Mouse (Mus musculus) embryonic facial prominence, embryonic 12.5 days (tissue): ENCODE data around the gene Pde4a. TPM values are rescaled to one million over a fixed set of nuclear protein-coding genes. Genes with fewer than 3 reads are reported as not detected.

Source experiments
- ATAC-seq: fragments of 200-750 bp; cut with Nextera tagmentation; 2 replicates; pipeline ENCODE4 v1.8.0; 2017; ENCODE audit not compliant: insufficient number of reproducible peaks, insufficient read depth, low FRiP score, low TSS enrichment
- H3K27ac ChIP-seq: fragments of 300-500 bp; sonication (generic); 2 replicates; pipeline ENCODE4 v1.5.1; 2016; ENCODE audit warnings: mild to moderate bottlenecking
- H3K27me3 ChIP-seq: fragments of 300-500 bp; sonication (generic); 2 replicates; pipeline ENCODE4 v1.6.1; 2016; ENCODE audit warnings: mild to moderate bottlenecking, moderate library complexity
- H3K36me3 ChIP-seq: fragments of 300-500 bp; sonication (generic); 2 replicates; pipeline ENCODE4 v1.6.1; 2016; ENCODE audit warnings: mild to moderate bottlenecking
- H3K4me1 ChIP-seq: fragments of 300-500 bp; sonication (generic); 2 replicates; pipeline ENCODE4 v1.6.1; 2016
- H3K4me2 ChIP-seq: fragments of 300-500 bp; sonication (generic); replicated peaks from 2 replicates; pipeline ENCODE4 v1.6.1; 2016; ENCODE audit warnings: mild to moderate bottlenecking, moderate library complexity
- H3K4me3 ChIP-seq: fragments of 300-500 bp; sonication (generic); 2 replicates; pipeline ENCODE4 v1.5.1; 2016; ENCODE audit warnings: mild to moderate bottlenecking
- H3K9ac ChIP-seq: fragments of 300-500 bp; sonication (generic); 2 replicates; pipeline ENCODE4 v1.6.1; 2016; ENCODE audit warnings: mild to moderate bottlenecking, moderate library complexity
- H3K9me3 ChIP-seq: fragments of 300-500 bp; sonication (generic); 2 replicates; pipeline ENCODE4 v1.6.1; 2016; ENCODE audit warnings: mild to moderate bottlenecking, moderate library complexity
- WGBS: fragments of 180-500 bp; shearing (Covaris S2); methylation state at CpG from one replicate; pipeline ENCODE4 v1.1.7; 2016; 5-methylcytosine and 5-hydroxymethylcytosine counted together
- polyA plus RNA-seq: library from polyadenylated mRNA; unstranded; fragments of >200 nt; fragmentation: Nextera tagmentation; extraction: Ambion mirVana; gene quantifications from 2 replicates; pipeline ENCODE4 v1.2.1, GENCODE M21; 2016

Pde4a gene
- polyA plus RNA-seq, 1 experiment from 2014 or later, result 5.6 TPM

DNA sequence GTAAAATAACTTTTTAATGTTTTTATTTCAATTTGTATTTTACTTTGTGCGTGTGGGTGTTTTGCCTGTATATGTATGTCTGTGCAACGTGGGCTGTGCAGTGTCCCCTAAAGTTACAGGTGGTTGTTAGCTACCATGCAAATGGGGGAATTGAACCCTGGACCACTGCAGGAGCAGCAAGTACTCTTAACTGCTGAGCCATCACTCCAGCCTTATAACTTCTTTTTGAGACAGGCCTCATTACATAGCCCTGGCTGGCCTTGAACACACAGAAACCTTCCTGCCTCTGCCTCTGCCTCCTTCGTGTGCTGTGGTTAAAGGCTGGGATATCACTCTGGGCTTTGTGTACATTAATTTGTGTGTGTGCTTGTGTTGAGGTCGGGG lies 73.9 kb downstream of the Pde4a start:
- H3K27ac ChIP-seq, result no peak overlapping the region
- ATAC-seq, result no peak
- H3K4me2 ChIP-seq, result peak overlapping the region; percentile 64
- H3K9ac ChIP-seq, result peak overlapping the region; percentile 87
- H3K9me3 ChIP-seq, result no peaks in the 10 kb centered on the region
- H3K4me1 ChIP-seq, result peaks cover 19% of the 10 kb centered on the region
- peaks cover 17% of the 10 kb centered on the region for H3K36me3 ChIP-seq
- 36% methylated on average over 4 of the region's 4 CpGs for WGBS
- peak overlapping the region; percentile 61 for H3K4me3 ChIP-seq
- H3K27me3 ChIP-seq, result peaks cover 28% of the 10 kb centered on the region

DNA sequence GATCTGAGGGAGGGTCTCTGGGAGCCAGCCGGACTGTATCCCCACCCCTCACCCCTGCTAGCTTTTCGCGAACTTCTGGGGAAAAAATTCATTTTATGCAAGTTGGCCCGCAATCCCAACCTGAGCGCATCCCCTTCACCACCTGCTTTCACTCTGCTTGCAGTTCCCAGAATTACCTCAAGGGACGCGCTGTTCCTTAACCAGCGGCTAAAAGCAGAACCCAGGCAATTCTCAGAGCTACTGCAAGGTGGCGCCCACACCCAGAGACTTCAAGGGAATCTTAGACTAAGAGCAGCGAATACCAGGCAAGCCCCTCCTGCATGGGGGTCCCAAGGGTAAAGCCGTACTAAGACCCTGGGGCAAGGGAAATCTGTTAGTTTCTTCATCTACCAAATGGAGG lies 75.8 kb downstream of the Pde4a start:
- H3K9ac ChIP-seq, result no peak overlapping the region
- WGBS, result 4% methylated on average over 11 of the region's 11 CpGs
- no peaks in the 10 kb centered on the region for H3K36me3 ChIP-seq
- no peak overlapping the region for H3K27ac ChIP-seq
- H3K27me3 ChIP-seq, result peaks cover 47% of the 10 kb centered on the region
- H3K9me3 ChIP-seq, result no peaks in the 10 kb centered on the region
- H3K4me2 ChIP-seq, result no peak overlapping the region
- no peak overlapping the region for H3K4me3 ChIP-seq
- peaks cover 28% of the 10 kb centered on the region for H3K4me1 ChIP-seq
- no peak for ATAC-seq

GRCm38 (mm10) chr9:21243826-21244427 lies 78.4 kb downstream of the Pde4a start:
- Histone ChIP-seq H3K4me2 (peak overlapping the region; percentile 92), H3K4me1 (peaks cover 23% of the 10 kb centered on the region), H3K36me3 (no peaks in the 10 kb centered on the region), H3K4me3 (peak overlapping the region; percentile 50), H3K9ac (peak overlapping the region; percentile 50), H3K27me3 (peaks cover 71% of the 10 kb centered on the region), H3K27ac (no peak overlapping the region), H3K9me3 (no peaks in the 10 kb centered on the region)
- ATAC-seq, result no peak
- 4% methylated on average over 42 of the region's 42 CpGs for WGBS

GRCm38 (mm10) chr9:21244428-21245112 lies 79.1 kb downstream of the Pde4a start:
- Histone ChIP-seq H3K27me3 (peaks cover 77% of the 10 kb centered on the region), H3K4me1 (peaks cover 23% of the 10 kb centered on the region), H3K36me3 (no peaks in the 10 kb centered on the region), H3K9me3 (no peaks in the 10 kb centered on the region), H3K4me3 (peak overlapping the region; percentile 50), H3K9ac (peak overlapping the region; percentile 50), H3K4me2 (peak overlapping the region; percentile 92), H3K27ac (no peak overlapping the region)
- WGBS, result under 1% methylated on average over 72 of the region's 72 CpGs
- 0 out of 2 replicates have a peak, but pooled peaks have one; percentile 30 for ATAC-seq

- ATAC-seq, result no peak
- Histone ChIP-seq H3K9me3 (no peaks in the 10 kb centered on the region), H3K4me1 (peaks cover 23% of the 10 kb centered on the region), H3K9ac (peak overlapping the region; percentile 50), H3K27ac (no peak overlapping the region), H3K36me3 (no peaks in the 10 kb centered on the region), H3K27me3 (peaks cover 82% of the 10 kb centered on the region), H3K4me3 (peak overlapping the region; percentile 50), H3K4me2 (peak overlapping the region; percentile 92)
- 1% methylated on average over 16 of the region's 16 CpGs for WGBS
Observed at GRCm38 (mm10) chr9:21245113-21245487, 79.6 kb downstream of the Pde4a start.

DNA sequence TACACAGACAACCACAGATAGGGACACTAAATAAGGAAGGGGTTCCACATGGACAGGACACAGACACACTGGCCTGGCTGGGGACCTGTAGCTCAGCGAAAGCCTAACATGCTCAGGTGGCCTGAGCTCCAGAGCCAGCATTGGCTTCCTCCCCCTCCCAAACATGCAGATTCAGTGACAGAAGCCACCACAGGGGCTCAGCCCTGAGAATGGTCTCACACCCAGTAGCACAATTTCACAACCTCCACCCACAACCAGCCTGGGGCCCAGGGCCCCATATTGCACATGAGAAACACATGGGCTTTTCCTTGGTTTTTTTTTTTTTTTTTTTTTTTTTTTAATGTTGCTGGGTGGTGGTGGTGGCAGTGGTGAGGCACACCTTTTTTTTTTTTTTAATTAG lies 80.8 kb downstream of the Pde4a start:
- H3K4me1 ChIP-seq, result peaks cover 26% of the 10 kb centered on the region

GRCm38 (mm10) chr9:21248326-21248725 lies 82.8 kb downstream of the Pde4a start, which contains the start of gene S1pr5:
S1pr5 (minus strand) TSS chr9:21248443.
- WGBS, result under 1% methylated on average over 28 of the region's 30 CpGs
- peak within 1 kb of the TSS; percentile 13 for H3K4me3 ChIP-seq
- H3K4me1 ChIP-seq, result peaks cover 29% of the 10 kb centered on the region
- H3K27me3 ChIP-seq, result peaks cover 82% of the 10 kb centered on the region
- H3K4me2 ChIP-seq, result peak within 1 kb of the TSS; percentile 39
- H3K9ac ChIP-seq, result no peak within 1 kb of the TSS
- H3K36me3 ChIP-seq, result no peaks in the 10 kb centered on the region
- ATAC-seq, result no peak
- H3K9me3 ChIP-seq, result no peaks in the 10 kb centered on the region
- H3K27ac ChIP-seq, result no peak within 1 kb of the TSS

More for the DNA sequence above, 80.8 kb downstream of the Pde4a start:
- H3K27ac ChIP-seq, result no peak overlapping the region
- no peaks in the 10 kb centered on the region for H3K36me3 ChIP-seq
- peaks cover 95% of the 10 kb centered on the region for H3K27me3 ChIP-seq
- no peak for ATAC-seq
- 58% methylated on average over 1 of the region's 1 CpGs for WGBS
- H3K9ac ChIP-seq, result no peak overlapping the region
- H3K4me2 ChIP-seq, result no peak overlapping the region
- no peaks in the 10 kb centered on the region for H3K9me3 ChIP-seq
- H3K4me3 ChIP-seq, result no peak overlapping the region

- H3K4me2 ChIP-seq, result no peak overlapping the region
- no peak overlapping the region for H3K4me3 ChIP-seq
- peak; percentile 49 for ATAC-seq
- no peaks in the 10 kb centered on the region for H3K36me3 ChIP-seq
- H3K4me1 ChIP-seq, result peaks cover 18% of the 10 kb centered on the region
- no peak overlapping the region for H3K9ac ChIP-seq
- H3K27me3 ChIP-seq, result peaks cover 67% of the 10 kb centered on the region
- H3K27ac ChIP-seq, result no peak overlapping the region
- 37% methylated on average over 17 of the region's 17 CpGs for WGBS
- H3K9me3 ChIP-seq, result no peaks in the 10 kb centered on the region
Observed at GRCm38 (mm10) chr9:21249629-21250508, 84.4 kb downstream of the Pde4a start.

- H3K27me3 ChIP-seq, result peaks cover 61% of the 10 kb centered on the region
- WGBS, result 56% methylated on average over 2 of the region's 2 CpGs
- ATAC-seq, result 0 out of 2 replicates have a peak, but pooled peaks have one; percentile 5
- H3K4me1 ChIP-seq, result peaks cover 13% of the 10 kb centered on the region; the same call in 1 of the 2 replicates
- no peaks in the 10 kb centered on the region for H3K36me3 ChIP-seq
- H3K9me3 ChIP-seq, result no peaks in the 10 kb centered on the region
- no peak overlapping the region for H3K27ac ChIP-seq
- H3K4me2 ChIP-seq, result no peak overlapping the region
- no peak overlapping the region for H3K9ac ChIP-seq
- no peak overlapping the region for H3K4me3 ChIP-seq
Observed at GRCm38 (mm10) chr9:21250509-21250908, 85.0 kb downstream of the Pde4a start.

DNA sequence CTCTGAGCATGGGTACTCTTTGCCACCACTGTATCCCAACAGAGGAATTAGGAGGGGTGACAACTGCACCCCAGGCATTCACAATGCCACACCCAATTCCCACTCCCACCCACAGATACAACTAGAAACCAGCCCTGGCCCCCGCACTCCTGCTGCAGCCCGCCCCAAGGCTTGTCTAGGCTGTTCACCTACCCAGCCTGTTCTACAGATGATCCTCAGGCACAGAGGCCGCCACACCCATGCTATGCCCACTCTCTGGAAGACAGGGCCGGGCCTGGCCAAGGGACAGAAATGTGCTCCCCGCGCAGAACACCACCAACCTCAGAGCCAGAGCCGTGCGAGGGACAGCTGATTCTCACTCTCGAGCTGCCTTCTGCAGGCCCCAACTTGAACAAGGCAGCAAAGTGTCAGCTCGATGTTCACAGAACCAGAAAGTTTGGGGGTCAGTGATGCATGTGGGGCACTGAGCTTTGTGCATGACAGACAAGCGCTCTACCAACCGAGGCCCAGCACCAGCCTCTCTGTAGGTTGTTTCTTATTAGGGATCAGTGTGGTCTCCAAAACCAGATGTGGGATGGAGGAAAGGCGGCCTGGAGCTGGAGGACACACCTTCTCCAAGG lies 85.7 kb downstream of the Pde4a start:
- 61% methylated on average over 13 of the region's 13 CpGs for WGBS
- H3K4me3 ChIP-seq, result no peak overlapping the region
- H3K36me3 ChIP-seq, result no peaks in the 10 kb centered on the region
- no peak for ATAC-seq
- peaks cover 53% of the 10 kb centered on the region for H3K27me3 ChIP-seq
- H3K9me3 ChIP-seq, result no peaks in the 10 kb centered on the region
- H3K4me1 ChIP-seq, result peaks cover 13% of the 10 kb centered on the region; the same call in 1 of the 2 replicates
- 0 out of 2 replicates have a peak overlapping the region, but pooled peaks have one; percentile 18 for H3K27ac ChIP-seq
- H3K4me2 ChIP-seq, result no peak overlapping the region
- H3K9ac ChIP-seq, result no peak overlapping the region

DNA sequence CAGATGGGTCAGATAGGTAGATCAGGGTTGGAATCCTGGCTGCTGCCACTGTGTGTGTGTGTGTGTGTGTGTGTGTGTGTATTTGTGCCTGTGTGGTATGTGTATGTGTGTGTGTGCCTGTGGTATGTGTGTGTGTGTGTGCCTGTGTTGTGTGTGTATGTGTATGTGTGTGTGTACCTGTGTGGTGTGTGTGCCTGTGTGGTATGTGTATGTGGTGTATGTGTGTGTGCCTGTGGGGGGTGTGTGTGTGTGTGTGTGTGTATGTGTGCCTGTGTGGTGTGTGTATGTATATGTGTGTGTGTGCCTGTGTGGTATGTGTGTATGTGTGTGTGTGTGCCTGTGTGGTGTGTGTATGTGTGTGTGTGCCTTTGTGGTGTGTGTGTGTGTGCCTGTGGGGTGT lies 89.2 kb downstream of the Pde4a start:
- Histone ChIP-seq H3K9me3 (no peaks in the 10 kb centered on the region), H3K4me2 (no peak overlapping the region), H3K27me3 (peaks cover 21% of the 10 kb centered on the region), H3K4me1 (0 out of 2 replicates have a peak, but pooled peaks cover 6% of the 10 kb centered on the region), H3K9ac (no peak overlapping the region), H3K27ac (no peak overlapping the region), H3K36me3 (no peaks in the 10 kb centered on the region), H3K4me3 (no peak overlapping the region)
- no peak for ATAC-seq
